Mouse (Mus musculus): ENCODE measurements around the gene Ubac2.

Ubac2 gene

GRCm38 (mm10) chr14:121895316-121895715 lies 16.9 kb downstream of the Ubac2 start:
- no peak for DNase-seq

DNA sequence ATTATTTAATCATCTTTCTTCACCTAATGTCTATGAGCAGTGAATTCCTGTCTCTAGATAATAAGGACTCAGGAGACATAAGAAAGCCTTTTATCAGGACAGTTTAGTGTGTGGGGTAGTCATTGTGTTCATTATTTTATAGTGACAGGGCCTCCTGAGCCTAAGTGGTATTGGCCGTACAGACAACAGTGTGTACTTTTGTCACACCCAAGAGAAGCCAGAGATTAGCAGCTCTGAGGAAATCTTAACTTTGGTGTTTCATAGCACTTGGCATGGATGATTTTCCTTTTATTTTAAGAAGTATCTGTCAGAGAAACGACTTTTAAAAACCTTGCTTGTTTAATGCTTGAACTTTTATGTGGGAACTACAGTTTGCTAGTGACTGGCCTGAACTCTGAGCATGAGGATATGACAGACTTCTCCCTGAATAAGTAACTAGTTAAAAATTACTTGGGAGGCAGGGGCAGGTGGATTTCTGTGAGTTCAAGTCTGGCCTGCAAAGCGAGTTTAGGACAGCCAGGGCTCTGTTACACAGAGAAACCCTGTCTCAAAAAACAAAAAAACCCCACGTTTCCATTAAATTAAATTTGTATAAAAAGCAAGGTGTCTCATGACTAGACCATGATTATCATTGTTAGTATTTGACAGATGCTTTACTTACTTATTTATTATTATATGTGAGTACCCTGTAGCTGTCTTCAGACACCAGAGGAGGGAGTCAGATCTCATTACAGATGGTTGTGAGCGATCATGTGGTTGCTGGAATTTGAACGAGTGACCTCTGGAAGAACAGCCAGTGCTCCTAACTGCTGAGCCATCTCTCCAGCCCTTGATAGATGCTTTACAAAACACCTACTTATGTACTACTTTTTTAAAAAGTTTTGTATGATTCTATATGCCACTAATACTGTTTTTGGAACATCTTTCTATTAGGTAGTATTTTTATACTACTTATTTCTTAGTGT lies 18.0 kb downstream of the Ubac2 start:
- DNase-seq = no peak

- no peak for DNase-seq
Observed at GRCm38 (mm10) chr14:121897773-121898172, 19.4 kb downstream of the Ubac2 start.

GRCm38 (mm10) chr14:121898509-121898908 lies 20.1 kb downstream of the Ubac2 start:
- DNase-seq = no peak

GRCm38 (mm10) chr14:121899071-121899470 lies 20.7 kb downstream of the Ubac2 start:
- DNase-seq = no peak

DNA sequence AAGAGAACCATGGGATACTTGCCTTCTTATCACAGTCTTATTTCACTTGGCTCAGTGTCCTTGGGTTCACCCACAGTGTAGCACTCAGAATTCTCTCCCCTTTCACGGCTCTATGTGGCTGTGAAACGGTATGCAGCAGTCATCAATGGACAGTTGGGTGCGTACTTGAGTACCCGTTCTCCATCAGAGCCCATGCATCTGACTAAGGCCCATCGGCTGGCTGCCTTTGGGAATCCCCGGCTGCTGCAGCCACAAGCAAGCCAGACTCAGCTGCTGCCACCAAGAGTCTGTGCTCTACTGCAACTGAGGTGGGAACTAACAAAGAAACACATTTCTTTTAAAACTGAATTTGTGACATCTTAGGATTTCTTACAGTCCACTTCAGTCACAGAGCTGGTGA lies 23.1 kb downstream of the Ubac2 start:
- DNase-seq = no peak

GRCm38 (mm10) chr14:121903381-121903876 lies 25.0 kb downstream of the Ubac2 start:
- DNase-seq = no peak

DNA sequence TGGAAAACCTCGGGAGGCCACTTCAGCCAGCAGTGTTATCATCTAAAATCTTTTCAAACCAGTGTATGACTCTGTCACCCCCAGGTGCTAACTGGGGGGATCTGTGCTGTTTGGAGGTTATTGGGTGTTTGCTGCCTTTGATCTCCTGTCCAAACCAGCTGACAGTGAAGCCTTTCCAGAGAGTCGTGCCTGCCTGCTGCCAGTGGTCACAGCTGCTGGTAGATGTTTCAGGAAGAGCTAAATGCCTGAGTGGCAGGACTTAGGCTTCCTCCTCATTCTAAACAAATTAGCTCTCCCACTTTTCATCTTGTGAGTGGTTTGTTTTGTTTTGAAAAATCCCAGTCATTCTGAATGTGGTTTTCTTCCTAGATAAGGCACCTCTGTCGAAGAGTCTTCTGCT lies 26.3 kb downstream of the Ubac2 start:
- DNase-seq = no peak

DNA sequence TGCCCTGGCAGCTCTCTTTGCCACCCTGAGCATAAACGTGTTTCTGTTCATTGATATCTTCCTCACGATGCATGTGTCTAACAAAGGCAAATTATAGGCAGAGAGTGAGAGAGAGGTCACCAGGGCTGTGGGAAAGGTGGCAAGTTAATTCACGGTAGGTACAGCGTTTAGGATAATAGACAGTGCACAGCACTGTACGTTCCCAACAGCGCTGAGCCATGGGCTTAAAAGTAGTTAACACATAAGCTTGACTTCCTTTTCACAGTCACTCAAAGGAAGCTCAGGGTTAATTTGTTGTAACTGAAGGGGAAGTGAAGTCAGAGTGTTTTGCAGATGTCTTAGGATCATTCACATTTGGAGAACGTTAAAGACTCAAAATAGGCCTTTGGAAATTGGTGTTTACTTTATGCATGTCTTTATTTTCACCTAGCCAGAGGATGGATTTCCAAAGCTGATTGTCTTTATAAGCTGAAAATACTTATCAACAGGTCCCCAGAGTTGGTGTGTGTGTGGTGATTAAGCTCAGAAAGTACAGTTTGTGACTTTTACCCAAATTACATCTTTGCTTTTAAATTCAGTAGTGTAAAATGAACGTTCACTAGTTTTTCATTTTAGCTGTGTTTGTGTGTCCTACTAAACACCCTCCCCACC lies 28.0 kb downstream of the Ubac2 start:
- DNase-seq = no peak

GRCm38 (mm10) chr14:121906992-121907681 lies 28.7 kb downstream of the Ubac2 start:
- DNase-seq = no peak

DNA sequence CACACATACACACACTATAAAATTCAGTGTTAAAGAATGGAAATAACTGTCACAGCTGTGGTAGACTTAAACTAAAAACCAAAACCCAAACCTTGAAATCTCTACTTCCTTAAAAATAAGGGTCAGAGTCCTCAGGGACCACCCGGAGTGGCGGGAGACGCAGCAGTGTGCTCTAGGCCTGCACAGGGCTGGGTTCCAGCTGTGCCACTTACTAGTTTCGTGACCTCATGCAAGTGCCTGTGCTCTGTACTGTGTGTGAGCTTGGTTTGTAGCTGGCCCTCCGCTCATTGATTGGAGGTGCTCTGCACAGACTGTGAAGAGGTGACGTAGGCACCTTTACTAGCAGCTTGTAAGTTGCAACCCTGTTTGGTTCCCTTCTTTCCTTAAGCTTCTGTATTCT lies 31.4 kb downstream of the Ubac2 start:
- DNase-seq = no peak

DNA sequence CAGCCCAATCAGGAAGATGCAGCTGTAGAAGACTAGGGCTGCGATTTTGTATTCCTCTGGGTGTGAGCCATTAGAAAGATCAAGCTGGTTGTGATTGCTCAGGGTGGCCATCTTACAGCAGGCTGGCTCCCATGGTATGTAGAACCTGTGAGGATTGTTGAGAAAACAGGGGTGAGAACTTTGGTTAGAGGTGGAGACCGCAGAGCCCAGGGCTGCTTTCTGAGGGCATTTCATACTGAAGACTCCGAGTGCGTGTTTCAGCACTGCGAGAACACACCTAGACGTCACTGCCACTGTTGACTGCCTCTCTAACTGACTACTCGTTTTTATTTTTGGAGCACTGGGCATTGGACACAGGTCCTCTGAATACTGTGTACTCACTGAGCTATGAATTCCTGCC lies 34.1 kb downstream of the Ubac2 start:
- no peak for DNase-seq

- no peak for DNase-seq
Observed at GRCm38 (mm10) chr14:121915143-121915542, 36.7 kb downstream of the Ubac2 start.

DNA sequence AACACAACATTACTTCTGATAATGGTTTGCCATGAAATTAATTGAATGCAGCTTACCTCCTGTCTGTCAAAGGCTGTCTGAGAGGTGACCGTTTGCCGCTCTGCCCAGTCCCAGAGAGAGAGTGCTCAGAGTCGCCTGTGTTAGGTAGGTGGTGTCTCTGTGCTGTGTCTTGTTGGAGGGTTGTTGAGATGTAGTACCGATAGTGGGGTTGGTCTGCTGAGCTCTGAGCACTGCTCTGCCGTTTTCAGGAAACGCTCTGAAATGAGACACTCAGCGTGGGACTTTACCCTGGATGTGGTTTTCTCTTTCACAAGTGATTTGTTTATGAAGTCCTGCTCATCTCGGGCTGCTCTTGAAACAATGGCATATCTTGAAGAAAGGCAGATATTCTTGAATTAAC lies 37.2 kb downstream of the Ubac2 start, which contains the start of gene Gpr18:
Gpr18 (minus strand) TSS at position 161 of the 400 bp plus-strand sequence.
- no peak for DNase-seq

GRCm38 (mm10) chr14:121916311-121917094 lies 38.1 kb downstream of the Ubac2 start:
- DNase-seq = no peak

GRCm38 (mm10) chr14:121918266-121918665 lies 39.8 kb downstream of the Ubac2 start:
- no peak for DNase-seq

GRCm38 (mm10) chr14:121919752-121920151 lies 41.3 kb downstream of the Ubac2 start:
- peak in 1 of 2 experiments; percentile 36 for DNase-seq

DNA sequence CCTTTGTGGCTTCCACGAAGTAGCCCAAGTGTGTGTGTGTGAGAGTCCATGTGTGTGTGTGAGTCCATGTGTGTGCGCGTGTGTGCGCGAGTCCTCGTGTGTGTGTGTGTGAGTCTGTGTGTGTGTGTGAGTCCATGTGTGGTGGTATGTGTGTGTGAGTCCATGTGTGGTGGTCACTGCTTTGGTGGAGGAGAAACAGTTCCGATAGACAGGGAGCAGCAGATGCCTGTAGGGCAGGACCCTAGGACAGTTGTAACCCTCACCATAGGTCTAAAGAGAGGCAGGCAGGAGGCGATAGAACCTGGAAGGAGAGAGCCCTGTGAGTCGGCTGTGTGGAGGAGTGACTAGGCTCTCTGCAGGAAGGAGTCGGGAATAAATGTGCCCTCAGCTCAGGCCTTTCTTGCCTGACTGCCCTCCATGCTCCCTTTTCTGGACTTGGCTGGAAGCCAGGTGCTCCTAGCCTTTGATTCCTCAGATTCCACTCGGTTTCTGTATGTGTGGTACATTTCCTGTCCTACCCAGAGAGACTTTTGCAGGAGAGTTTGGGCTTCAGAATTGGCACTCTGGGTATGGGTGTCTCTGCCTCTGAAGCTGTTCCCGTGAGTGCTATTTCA lies 42.2 kb downstream of the Ubac2 start:
- DNase-seq = peak; percentile 22 to 45

- DNase-seq = no peak
Observed at GRCm38 (mm10) chr14:121922016-121922415, 43.6 kb downstream of the Ubac2 start.

- no peak for DNase-seq
Observed at GRCm38 (mm10) chr14:121922731-121923130, 44.3 kb downstream of the Ubac2 start.

DNA sequence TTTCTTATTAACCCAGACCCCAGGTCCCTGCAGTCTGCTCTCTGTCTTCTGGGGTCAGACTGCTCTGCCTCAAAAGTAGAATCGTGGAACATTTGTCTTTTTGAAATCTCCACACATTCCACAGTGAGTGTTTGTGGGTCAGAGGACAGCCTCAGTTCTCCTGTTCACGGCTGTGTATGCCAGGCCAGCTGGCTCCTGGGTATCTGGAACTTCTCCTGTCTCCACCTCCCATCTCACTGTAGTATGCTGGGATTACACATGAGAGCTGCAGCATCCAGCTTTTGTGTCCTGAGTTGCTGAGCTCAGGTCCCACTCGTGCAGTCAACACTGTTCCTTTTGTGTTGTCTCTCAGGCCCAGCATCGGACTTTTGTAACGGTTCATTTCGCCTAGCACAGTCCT lies 46.5 kb downstream of the Ubac2 start:
- no peak for DNase-seq

DNA sequence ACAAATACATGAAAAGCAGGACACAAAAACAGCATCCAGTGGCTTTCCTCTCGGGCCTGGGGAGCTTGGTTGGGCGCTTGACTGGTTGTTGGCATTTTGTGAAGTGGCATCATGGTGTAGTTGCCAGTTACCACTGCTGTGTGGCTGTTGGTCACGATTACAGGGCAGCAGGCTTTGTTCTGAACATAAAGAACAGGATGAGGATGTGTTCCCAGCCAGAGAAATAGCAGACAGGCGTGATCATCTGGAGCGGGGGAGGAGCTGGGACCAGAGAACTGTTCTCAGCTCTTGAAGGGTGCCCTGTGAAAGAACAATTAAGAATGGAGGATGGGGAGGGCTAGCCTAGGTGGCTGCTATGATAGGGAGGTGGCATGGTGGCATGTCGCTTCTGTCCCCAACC lies 48.5 kb downstream of the Ubac2 start:
- DNase-seq = no peak

Measured in cerebellum, postnatal 25 days (tissue).